Mouse (Mus musculus) layer of hippocampus, adult 11-12 months (tissue): ENCODE results near the gene Timd2.
"Not testable (repeated sequence)": the region's sequence is repeated elsewhere in the genome, so short reads cannot be mapped to it uniquely, and the experiment has no call there.

Experiments used
- DNase-seq: peaks from one replicate; pipeline ENCODE4 v3.0.0; 2022; ENCODE audit warnings: low spot score

Timd2 gene

GRCm38 (mm10) chr11:46665599-46666522 lies 41.0 kb downstream of the Timd2 start:
- peak; percentile 20 for DNase-seq

GRCm38 (mm10) chr11:46663215-46663614 lies 43.6 kb downstream of the Timd2 start:
- DNase-seq: no peak

GRCm38 (mm10) chr11:46652476-46652875 lies 54.4 kb downstream of the Timd2 start:
- DNase-seq: no peak

- not testable (repeated sequence) for DNase-seq
Observed at GRCm38 (mm10) chr11:46649655-46650054, 57.2 kb downstream of the Timd2 start.

- no peak for DNase-seq
Observed at GRCm38 (mm10) chr11:46644824-46645223, 62.0 kb downstream of the Timd2 start.

GRCm38 (mm10) chr11:46636568-46636967 lies 70.3 kb downstream of the Timd2 start:
- DNase-seq: no peak

GRCm38 (mm10) chr11:46635516-46635915 lies 71.3 kb downstream of the Timd2 start:
- DNase-seq: not testable (repeated sequence)

- DNase-seq: peak; percentile 35
Observed at GRCm38 (mm10) chr11:46631635-46632034, 75.2 kb downstream of the Timd2 start.

GRCm38 (mm10) chr11:46629211-46629795 lies 77.6 kb downstream of the Timd2 start, which contains the start of gene Dppa1:
Gene Dppa1 (minus strand): TSS chr11:46629261.
- DNase-seq: no peak

- DNase-seq: peak; percentile 15
Observed at GRCm38 (mm10) chr11:46620414-46621168, 86.3 kb downstream of the Timd2 start.

GRCm38 (mm10) chr11:46619929-46620328 lies 86.9 kb downstream of the Timd2 start:
- DNase-seq: peak; percentile 12
